Mouse (Mus musculus): ENCODE data around the gene Hbb-bh2. TPM values are rescaled to one million over a fixed set of nuclear protein-coding genes. Genes with fewer than 3 reads are reported as not detected.

The Hbb-bh2 gene
- total and polyA plus RNA-seq, 3 experiments = not detected

DNA sequence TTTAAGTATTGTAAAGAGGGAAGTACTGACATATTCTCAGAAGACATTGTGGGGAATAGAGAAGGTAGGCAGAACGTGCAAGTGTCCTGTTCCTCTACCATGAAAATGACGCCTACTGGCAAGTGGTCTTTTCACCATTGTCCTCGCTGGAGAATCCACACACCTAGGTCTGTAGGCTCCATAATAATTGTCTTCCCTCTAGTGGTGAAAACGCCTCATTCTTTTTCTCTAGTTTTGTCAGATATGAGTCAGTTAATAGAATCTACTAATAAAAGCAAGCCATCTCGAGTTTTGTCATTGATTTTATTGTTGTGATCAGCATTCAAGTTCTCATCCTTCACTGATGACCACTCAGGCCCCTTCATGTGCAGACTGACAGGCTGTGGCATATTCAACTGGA, 34.1 kb upstream of the Hbb-bh2 start:
- Histone ChIP-seq H3K4me3 (ENCODE audit: control insufficient read depth in 1 of 2, insufficient read depth in 1 of 2, low read depth in 2 of 2, low read length in 2 of 2) (no peak overlapping the region), H3K36me3 (ENCODE audit: control insufficient read depth in 1 of 2, insufficient read depth in 2 of 2, low read length in 2 of 2) (peaks cover 0 to 22% of the 10 kb centered on the region in 2 experiments; a peak in 2 of 4 replicates), H3K9me3 (replicated peaks; ENCODE audit: insufficient read depth, low read length) (no peaks in the 10 kb centered on the region), H3K4me1 (ENCODE audit: control insufficient read depth in 1 of 2, insufficient read depth in 2 of 2, low read length in 2 of 2) (peaks cover 13 to 22% of the 10 kb centered on the region in 2 experiments), H3K27me3 (ENCODE audit: control insufficient read depth in 1 of 2, insufficient read depth in 2 of 2, low read length in 2 of 2) (no peaks in the 10 kb centered on the region), H3K79me2 (ENCODE audit: control insufficient read depth, insufficient read depth, low read length, poor library complexity) (no peaks in the 10 kb centered on the region; the same call in 1 of the 2 replicates), H3K27ac (ENCODE audit: control insufficient read depth, low read depth, low read length) (no peak overlapping the region), H3K9ac (ENCODE audit: control insufficient read depth, low read depth, low read length, poor library complexity, severe bottlenecking) (no peak overlapping the region)
- TF ChIP-seq GATA1 (IDR thresholded peaks at IDR 0.05; ENCODE audit: low read depth, low read length) (no peak), USF2 (IDR thresholded peaks at IDR 0.05; ENCODE audit: borderline replicate concordance in 1 of 2, insufficient read depth in 1 of 2, low read depth in 1 of 2, low read length in 2 of 2) (no peak), MYB (IDR thresholded peaks at IDR 0.05; ENCODE audit: low read depth, low read length) (no peak), ZKSCAN1 (IDR thresholded peaks at IDR 0.05; ENCODE audit: low read depth, low read length) (no peak), CHD1 (IDR thresholded peaks at IDR 0.05; ENCODE audit: low read depth, low read length) (no peak), RAD21 (IDR thresholded peaks at IDR 0.05; ENCODE audit: low read depth, low read length) (peak; percentile 21), SMC3 (IDR thresholded peaks at IDR 0.05; ENCODE audit: low read depth, low read length) (peak; percentile 33; the same call in 1 of the 2 replicates), CTCF (IDR thresholded peaks at IDR 0.05 in 2 of 3, conservative IDR thresholded peaks at IDR 0.05 in 1 of 3; ENCODE audit: control insufficient read depth in 1 of 3, insufficient read depth in 1 of 3, low read depth in 2 of 3, low read length in 3 of 3, poor library complexity in 1 of 3, severe bottlenecking in 1 of 3) (peak in 2 of 3 experiments; percentile 9 to 30; a peak in 3 of 6 replicates)
- DNase-seq (ENCODE audit: low read depth, low spot score) = no peak

DNA sequence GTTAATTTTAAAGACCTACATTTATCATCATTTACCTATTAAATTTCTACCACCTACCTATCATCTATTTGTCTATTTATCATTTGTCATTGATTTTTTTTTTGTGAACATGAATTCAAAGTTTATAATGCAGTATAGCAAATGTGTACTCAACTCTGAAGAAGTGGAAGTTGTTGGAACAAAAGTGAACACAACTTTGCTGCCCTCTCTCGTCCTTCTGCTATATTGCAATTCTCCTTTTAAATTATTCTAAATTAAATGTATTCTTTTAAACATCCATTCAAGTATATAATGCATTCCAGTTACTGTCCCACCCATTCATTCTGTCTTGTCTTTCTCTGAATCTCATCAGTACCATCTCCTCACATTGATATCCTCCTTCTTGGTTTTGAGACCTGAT, 32.7 kb upstream of the Hbb-bh2 start:
- H3K27me3 ChIP-seq (ENCODE audit: control insufficient read depth in 1 of 2, insufficient read depth in 2 of 2, low read length in 2 of 2) = no peaks in the 10 kb centered on the region
- peaks cover 0 to 25% of the 10 kb centered on the region in 2 experiments; a peak in 2 of 4 replicates for H3K36me3 ChIP-seq (ENCODE audit: control insufficient read depth in 1 of 2, insufficient read depth in 2 of 2, low read length in 2 of 2)
- H3K27ac ChIP-seq (ENCODE audit: control insufficient read depth, low read depth, low read length) = no peak overlapping the region
- no peaks in the 10 kb centered on the region for H3K9me3 ChIP-seq (replicated peaks; ENCODE audit: insufficient read depth, low read length)
- H3K4me1 ChIP-seq (ENCODE audit: control insufficient read depth in 1 of 2, insufficient read depth in 2 of 2, low read length in 2 of 2) = peaks cover 15 to 28% of the 10 kb centered on the region in 2 experiments
- H3K9ac ChIP-seq (ENCODE audit: control insufficient read depth, low read depth, low read length, poor library complexity, severe bottlenecking) = no peak overlapping the region
- peak; percentile 77 for DNase-seq (ENCODE audit: low read depth, low spot score)
- no peaks in the 10 kb centered on the region; the same call in 1 of the 2 replicates for H3K79me2 ChIP-seq (ENCODE audit: control insufficient read depth, insufficient read depth, low read length, poor library complexity)
- TF ChIP-seq SMC3 (IDR thresholded peaks at IDR 0.05; ENCODE audit: low read depth, low read length) = peak; percentile 79
- peak; percentile 76 for TF ChIP-seq RAD21 (IDR thresholded peaks at IDR 0.05; ENCODE audit: low read depth, low read length)
- peak; percentile 91 for TF ChIP-seq ZC3H11A (IDR thresholded peaks at IDR 0.05; ENCODE audit: low read depth, low read length)
- TF ChIP-seq HCFC1 (IDR thresholded peaks at IDR 0.05; ENCODE audit: low read depth, low read length) = no peak
- no peak for TF ChIP-seq JUND (IDR thresholded peaks at IDR 0.05; ENCODE audit: low read depth, low read length)
- no peak for TF ChIP-seq TCF12 (IDR thresholded peaks at IDR 0.05; ENCODE audit: low read depth, low read length)
- TF ChIP-seq CTCF (IDR thresholded peaks at IDR 0.05 in 2 of 3, conservative IDR thresholded peaks at IDR 0.05 in 1 of 3; ENCODE audit: control insufficient read depth in 1 of 3, insufficient read depth in 1 of 3, low read depth in 2 of 3, low read length in 3 of 3, poor library complexity in 1 of 3, severe bottlenecking in 1 of 3) = peak in 2 of 3 experiments; percentile 37 to 58; a peak in 4 of 6 replicates
- no peak for TF ChIP-seq ETS1 (IDR thresholded peaks at IDR 0.05; ENCODE audit: low read depth, low read length)
- TF ChIP-seq CHD2 (IDR thresholded peaks at IDR 0.05; ENCODE audit: low read length) = no peak
- no peak for TF ChIP-seq GABPA (IDR thresholded peaks at IDR 0.05; ENCODE audit: low read depth, low read length)
- TF ChIP-seq BHLHE40 (IDR thresholded peaks at IDR 0.05; ENCODE audit: borderline replicate concordance, low read depth, low read length) = no peak
- TF ChIP-seq EP300 (IDR thresholded peaks at IDR 0.05; ENCODE audit: low read depth in 1 of 2, low read length in 2 of 2) = no peak
- no peak for TF ChIP-seq TBP (IDR thresholded peaks at IDR 0.05; ENCODE audit: low read depth, low read length)
- H3K4me3 ChIP-seq (ENCODE audit: control insufficient read depth in 1 of 2, insufficient read depth in 1 of 2, low read depth in 2 of 2, low read length in 2 of 2) = no peak overlapping the region

All from MEL (cell line).